Mouse (Mus musculus): ENCODE results near the gene Hsp90aa1. TPM values are rescaled to one million over a fixed set of nuclear protein-coding genes. Genes with fewer than 3 reads are reported as not detected.
"Not testable (repeated sequence)": the region's sequence is repeated elsewhere in the genome, so short reads cannot be mapped to it uniquely, and the experiment has no call there.

Hsp90aa1 gene
- polyA plus RNA-seq, 1 experiment: 542 TPM

DNA sequence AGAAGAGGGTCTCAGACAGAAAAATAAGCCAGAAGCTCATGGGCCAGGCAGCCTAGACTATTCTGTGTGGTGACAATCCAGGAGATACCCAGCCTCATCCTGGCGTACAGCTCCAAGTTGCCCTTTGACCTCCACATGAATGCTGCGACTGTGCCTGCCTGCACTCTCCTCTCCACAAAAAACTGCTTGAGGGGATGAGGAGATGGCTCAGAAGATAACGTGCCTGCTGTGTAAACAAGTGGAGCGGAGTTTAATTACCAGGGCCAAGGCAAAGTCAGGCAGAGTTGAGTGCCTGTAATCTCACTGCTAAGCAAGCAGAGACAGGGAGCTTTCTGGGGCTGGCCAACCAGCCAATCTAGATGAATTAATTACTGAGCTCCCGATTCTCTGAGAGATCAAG lies 13.5 kb upstream of the Hsp90aa1 start:
- H3K4me1 ChIP-seq (ENCODE audit: control insufficient read depth, insufficient read depth, low read length): no peaks in the 10 kb centered on the region
- no peak overlapping the region for H3K4me3 ChIP-seq (ENCODE audit: insufficient read depth, low read length)
- TF ChIP-seq POLR2A (IDR thresholded peaks at IDR 0.05; ENCODE audit: extremely low read depth, insufficient read depth, low read length): no peak
- no peak for TF ChIP-seq CTCF (IDR thresholded peaks at IDR 0.05; ENCODE audit: extremely low read depth, insufficient read depth, low read length)
- no peak overlapping the region for H3K27ac ChIP-seq (ENCODE audit: insufficient read depth, low read length)

- Histone ChIP-seq H3K4me1 (ENCODE audit: control insufficient read depth, insufficient read depth, low read length) (no peaks in the 10 kb centered on the region), H3K4me3 (ENCODE audit: insufficient read depth, low read length) (no peak overlapping the region), H3K27ac (ENCODE audit: insufficient read depth, low read length) (no peak overlapping the region)
- TF ChIP-seq CTCF (IDR thresholded peaks at IDR 0.05; ENCODE audit: extremely low read depth, insufficient read depth, low read length): no peak
- TF ChIP-seq POLR2A (IDR thresholded peaks at IDR 0.05; ENCODE audit: extremely low read depth, insufficient read depth, low read length): no peak
These were observed 11.7 kb upstream of the Hsp90aa1 start for GRCm38 (mm10) chr12:110714215-110714614.

DNA sequence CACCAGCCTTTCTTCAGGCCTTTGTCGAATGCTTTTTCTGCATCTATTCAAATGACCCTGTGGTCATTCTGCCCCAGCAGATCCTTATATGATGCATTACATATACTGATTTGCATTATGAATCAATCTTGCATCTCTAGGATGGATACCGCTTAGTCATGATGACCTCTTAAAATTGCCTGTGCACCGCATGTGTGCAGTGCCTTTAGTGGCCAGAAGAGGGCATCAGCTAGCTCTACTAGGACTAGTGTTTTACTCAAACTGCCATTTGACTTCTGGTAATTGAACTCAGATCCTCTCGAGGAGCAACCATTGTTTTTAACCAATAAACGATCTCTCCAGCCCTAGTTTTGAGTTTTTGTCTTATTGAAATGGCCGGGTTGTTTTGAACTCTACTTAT lies 11.3 kb upstream of the Hsp90aa1 start:
- H3K27ac ChIP-seq (ENCODE audit: insufficient read depth, low read length): no peak overlapping the region

DNA sequence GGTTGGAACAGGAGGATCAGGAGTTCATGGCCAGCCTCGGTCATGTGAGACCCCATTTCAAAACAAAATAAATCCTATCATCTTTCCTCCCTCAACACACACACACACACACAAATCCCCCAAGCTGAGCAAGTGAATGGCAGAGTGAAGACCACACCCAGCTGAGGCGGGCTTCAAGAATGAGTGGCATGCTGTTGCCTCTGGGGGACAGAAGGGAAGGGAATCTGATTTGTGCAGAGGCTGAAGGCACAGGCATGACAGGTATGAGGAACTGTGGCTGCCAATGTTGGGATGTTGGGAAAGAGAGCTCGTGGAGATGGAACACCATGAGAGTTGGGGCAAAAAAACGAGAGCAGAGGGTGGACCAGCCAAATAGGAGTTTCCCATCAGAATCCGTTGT lies 8.7 kb upstream of the Hsp90aa1 start:
- no peak overlapping the region for H3K27ac ChIP-seq (ENCODE audit: insufficient read depth, low read length)
- TF ChIP-seq CTCF (IDR thresholded peaks at IDR 0.05; ENCODE audit: extremely low read depth, insufficient read depth, low read length): no peak
- no peak for TF ChIP-seq POLR2A (IDR thresholded peaks at IDR 0.05; ENCODE audit: extremely low read depth, insufficient read depth, low read length)

More for the DNA sequence above, 11.3 kb upstream of the Hsp90aa1 start:
- H3K4me1 ChIP-seq (ENCODE audit: control insufficient read depth, insufficient read depth, low read length): no peaks in the 10 kb centered on the region
- no peak overlapping the region for H3K4me3 ChIP-seq (ENCODE audit: insufficient read depth, low read length)
- TF ChIP-seq CTCF (IDR thresholded peaks at IDR 0.05; ENCODE audit: extremely low read depth, insufficient read depth, low read length) (0 out of 2 replicates have a peak, but pooled peaks have one; percentile 7), POLR2A (IDR thresholded peaks at IDR 0.05; ENCODE audit: extremely low read depth, insufficient read depth, low read length) (no peak)

DNA sequence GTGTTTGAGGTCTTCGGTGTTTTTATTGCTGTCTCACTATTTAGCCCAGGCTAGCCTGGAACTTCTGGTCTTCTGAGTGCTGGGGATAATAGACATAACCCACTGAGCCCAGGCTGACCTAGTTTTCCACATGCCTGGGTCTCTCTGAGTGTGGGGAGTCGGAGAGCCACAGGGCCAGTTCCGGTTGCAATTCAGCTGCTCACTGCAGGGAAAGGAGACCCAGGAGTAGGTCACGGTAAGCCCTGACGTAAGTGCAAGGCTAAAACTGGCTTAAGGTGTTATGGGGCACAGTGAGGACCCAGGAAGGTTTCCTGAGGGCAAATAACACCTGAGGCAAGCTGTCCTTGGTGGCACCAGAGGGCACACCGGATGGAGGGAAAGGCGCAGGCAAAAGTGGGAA lies 4.9 kb upstream of the Hsp90aa1 start:
- H3K4me3 ChIP-seq (ENCODE audit: insufficient read depth, low read length): no peak overlapping the region
- H3K27ac ChIP-seq (ENCODE audit: insufficient read depth, low read length): no peak overlapping the region
- H3K4me1 ChIP-seq (ENCODE audit: control insufficient read depth, insufficient read depth, low read length): no peaks in the 10 kb centered on the region
- TF ChIP-seq CTCF (IDR thresholded peaks at IDR 0.05; ENCODE audit: extremely low read depth, insufficient read depth, low read length) (no peak), POLR2A (IDR thresholded peaks at IDR 0.05; ENCODE audit: extremely low read depth, insufficient read depth, low read length) (no peak)

More for the DNA sequence above, 8.7 kb upstream of the Hsp90aa1 start:
- Histone ChIP-seq H3K4me3 (ENCODE audit: insufficient read depth, low read length) (no peak overlapping the region), H3K4me1 (ENCODE audit: control insufficient read depth, insufficient read depth, low read length) (no peaks in the 10 kb centered on the region)

- Histone ChIP-seq H3K4me1 (ENCODE audit: control insufficient read depth, insufficient read depth, low read length) (no peaks in the 10 kb centered on the region), H3K4me3 (ENCODE audit: insufficient read depth, low read length) (peak overlapping the region; percentile 18), H3K27ac (ENCODE audit: insufficient read depth, low read length) (no peak overlapping the region)
- no peak for TF ChIP-seq CTCF (IDR thresholded peaks at IDR 0.05; ENCODE audit: extremely low read depth, insufficient read depth, low read length)
- no peak for TF ChIP-seq POLR2A (IDR thresholded peaks at IDR 0.05; ENCODE audit: extremely low read depth, insufficient read depth, low read length)
These were observed 4.1 kb upstream of the Hsp90aa1 start for GRCm38 (mm10) chr12:110706337-110707231.

DNA sequence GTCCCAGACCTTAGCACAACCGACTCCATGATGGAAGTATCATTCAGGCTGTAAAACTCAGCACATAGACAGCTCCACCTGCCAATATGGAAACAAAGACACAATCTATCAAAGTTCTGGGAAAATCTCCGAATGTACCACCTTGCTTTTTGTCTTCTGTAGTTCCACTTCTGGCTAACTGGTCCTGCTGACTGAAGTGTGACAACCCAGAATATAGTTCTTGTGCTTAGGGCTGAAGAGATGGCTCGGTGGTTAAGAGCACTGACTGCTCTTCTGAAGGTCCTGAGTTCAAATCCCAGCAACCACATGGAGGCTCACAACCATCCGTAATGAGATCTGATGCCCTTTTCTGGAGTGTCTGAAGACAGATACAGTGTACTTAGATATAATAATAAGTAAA lies 2.9 kb upstream of the Hsp90aa1 start:
- H3K4me1 ChIP-seq (ENCODE audit: control insufficient read depth, insufficient read depth, low read length); H3K4me3 ChIP-seq (ENCODE audit: insufficient read depth, low read length); H3K27ac ChIP-seq (ENCODE audit: insufficient read depth, low read length): not testable (repeated sequence)

- no peak for TF ChIP-seq CTCF (IDR thresholded peaks at IDR 0.05; ENCODE audit: extremely low read depth, insufficient read depth, low read length)
- no peak for TF ChIP-seq POLR2A (IDR thresholded peaks at IDR 0.05; ENCODE audit: extremely low read depth, insufficient read depth, low read length)
- H3K4me3 ChIP-seq (ENCODE audit: insufficient read depth, low read length): no peak overlapping the region
- H3K4me1 ChIP-seq (ENCODE audit: control insufficient read depth, insufficient read depth, low read length): no peaks in the 10 kb centered on the region
- H3K27ac ChIP-seq (ENCODE audit: insufficient read depth, low read length): no peak overlapping the region
These were observed 1.2 kb upstream of the Hsp90aa1 start for GRCm38 (mm10) chr12:110703682-110704081.

DNA sequence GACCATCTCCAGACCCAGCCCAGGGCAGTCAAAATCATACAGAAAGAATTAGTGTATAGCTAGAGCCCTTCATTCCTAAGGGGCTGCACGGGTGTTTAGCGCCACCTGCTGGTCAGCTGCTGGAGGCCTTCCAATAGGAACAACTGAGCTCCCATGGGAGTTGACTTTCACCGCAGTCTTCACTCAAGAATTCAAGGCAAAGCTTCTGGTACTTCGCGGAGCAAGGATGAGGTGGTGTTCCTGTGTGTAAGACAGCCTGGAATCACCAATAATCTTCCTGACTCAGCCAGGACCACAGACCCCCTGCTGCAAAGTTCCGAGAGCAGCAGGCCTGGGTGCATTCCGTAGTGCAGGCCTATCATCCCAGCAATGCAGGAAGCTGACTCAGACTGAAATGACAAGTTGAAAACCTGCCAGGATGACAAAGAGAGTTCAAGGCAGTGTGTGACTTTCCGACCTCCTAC lies 512 bp upstream of the Hsp90aa1 start:
- TF ChIP-seq POLR2A (IDR thresholded peaks at IDR 0.05; ENCODE audit: extremely low read depth, insufficient read depth, low read length) (no peak), CTCF (IDR thresholded peaks at IDR 0.05; ENCODE audit: extremely low read depth, insufficient read depth, low read length) (peak; percentile 87)
- Histone ChIP-seq H3K4me3 (ENCODE audit: insufficient read depth, low read length) (no peak overlapping the region), H3K4me1 (ENCODE audit: control insufficient read depth, insufficient read depth, low read length) (no peaks in the 10 kb centered on the region), H3K27ac (ENCODE audit: insufficient read depth, low read length) (no peak overlapping the region)

GRCm38 (mm10) chr12:110701363-110701762 lies 1.2 kb downstream of the Hsp90aa1 start:
- not testable (repeated sequence) for H3K27ac ChIP-seq (ENCODE audit: insufficient read depth, low read length); H3K4me3 ChIP-seq (ENCODE audit: insufficient read depth, low read length); H3K4me1 ChIP-seq (ENCODE audit: control insufficient read depth, insufficient read depth, low read length)
